Mouse (Mus musculus) ES-Bruce4 (cell line): Measurements from ENCODE around the gene Lpp. TPM values are rescaled to one million over a fixed set of nuclear protein-coding genes. Genes with fewer than 3 reads are reported as not detected.

ENCODE experiments used
- H3K27ac ChIP-seq: 2 replicates; pipeline ENCODE4 v1.5.1; 2012; ENCODE audit warnings: low read length, inconsistent platforms; ENCODE audit not compliant: insufficient read depth
- H3K27me3 ChIP-seq: 2 replicates; pipeline ENCODE4 v1.6.1; 2012; ENCODE audit warnings: mild to moderate bottlenecking, low read length, inconsistent platforms; ENCODE audit not compliant: control insufficient read depth, poor library complexity, insufficient read depth, severe bottlenecking
- H3K36me3 ChIP-seq: 2 replicates; pipeline ENCODE4 v1.6.1; 2012; ENCODE audit warnings: inconsistent platforms, mild to moderate bottlenecking, low read length, moderate library complexity; ENCODE audit not compliant: control insufficient read depth, poor library complexity, insufficient read depth, severe bottlenecking
- H3K4me1 ChIP-seq: one replicate; pipeline ENCODE4 v1.8.1; 2011; ENCODE audit warnings: low read length; ENCODE audit not compliant: control insufficient read depth, insufficient read depth
- H3K4me3 ChIP-seq: 2 replicates; pipeline ENCODE4 v1.5.1; 2011; ENCODE audit warnings: low read depth, mild to moderate bottlenecking, low read length
- H3K9ac ChIP-seq: 2 replicates; pipeline ENCODE4 v1.6.1; 2012; ENCODE audit warnings: low read depth, mild to moderate bottlenecking, inconsistent platforms; ENCODE audit not compliant: poor library complexity, severe bottlenecking
- H3K9me3 ChIP-seq: replicated peaks from 2 replicates; pipeline ENCODE4 v1.6.1; 2012; ENCODE audit warnings: mild to moderate bottlenecking, low read length, inconsistent platforms; ENCODE audit not compliant: control insufficient read depth, poor library complexity, insufficient read depth, severe bottlenecking
- CTCF ChIP-seq: IDR thresholded peaks from one replicate; pipeline ENCODE4 v1.8.1; 2011; ENCODE audit warnings: low read depth, low read length
- EP300 ChIP-seq: IDR thresholded peaks from 2 replicates; pipeline ENCODE4 v1.6.1; 2011; ENCODE audit warnings: low read depth, low read length; ENCODE audit not compliant: insufficient read depth
- POLR2A ChIP-seq: IDR thresholded peaks from one replicate; pipeline ENCODE4 v1.8.1; 2011; ENCODE audit warnings: low read length; ENCODE audit not compliant: insufficient read depth
- polyA plus RNA-seq: library from polyadenylated mRNA; stranded (reverse); fragments of >200 nt; gene quantifications from 2 replicates; pipeline ENCODE4 v1.2.4, GENCODE M21; 2011; ENCODE audit warnings: low read depth; ENCODE audit not compliant: missing spikeins, insufficient read depth, insufficient read length

Gene Lpp
- polyA plus RNA-seq, 1 experiment: 48.5 TPM

DNA sequence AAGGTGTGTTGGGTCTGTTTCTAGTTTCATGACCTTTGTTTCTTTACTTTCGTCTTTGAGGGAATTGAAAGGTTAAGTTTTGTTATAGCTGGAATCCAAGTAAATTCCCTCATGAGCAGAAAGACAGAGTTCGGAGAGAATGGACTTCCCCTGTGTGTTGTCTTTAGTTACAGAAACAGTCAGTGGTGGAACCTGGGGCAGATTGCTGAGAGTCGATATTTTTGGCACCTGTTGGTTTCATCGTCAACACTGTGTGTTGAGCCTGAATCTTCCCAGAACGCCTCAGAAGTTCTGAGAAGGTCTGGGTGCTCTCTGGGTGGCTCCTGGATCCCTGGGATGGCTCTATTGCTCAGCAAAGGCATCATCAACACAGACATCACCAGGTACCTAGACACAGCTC lies 201.2 kb downstream of the Lpp start:
- H3K27ac ChIP-seq: no peak overlapping the region
- TF ChIP-seq EP300: no peak
- H3K4me1 ChIP-seq: no peaks in the 10 kb centered on the region

DNA sequence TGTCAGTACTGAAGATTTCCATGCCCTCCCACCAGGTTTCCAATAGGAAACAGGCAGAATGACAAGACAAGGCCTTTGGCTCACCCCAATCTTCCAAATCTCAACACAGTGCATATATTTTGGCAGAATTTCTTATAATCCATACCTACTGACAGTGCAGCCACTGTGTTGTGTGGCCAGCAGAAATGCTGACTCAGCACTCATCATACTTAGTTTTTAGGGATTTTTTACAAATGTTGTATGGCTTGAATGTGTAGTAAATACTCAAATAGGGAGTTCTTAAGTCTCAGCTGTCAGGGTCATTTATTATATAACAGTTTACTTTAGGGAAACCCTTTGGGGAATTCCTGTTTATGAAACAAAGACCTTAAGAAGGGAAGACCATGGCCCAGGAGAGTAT lies 202.2 kb downstream of the Lpp start:
- Histone ChIP-seq H3K36me3 (no peaks in the 10 kb centered on the region), H3K4me1 (no peaks in the 10 kb centered on the region), H3K9ac (no peak overlapping the region), H3K27ac (no peak overlapping the region), H3K27me3 (no peaks in the 10 kb centered on the region), H3K9me3 (no peaks in the 10 kb centered on the region), H3K4me3 (no peak overlapping the region)
- TF ChIP-seq POLR2A: no peak
- no peak for TF ChIP-seq EP300
- TF ChIP-seq CTCF: no peak

More for the DNA sequence above, 201.2 kb downstream of the Lpp start:
- no peak overlapping the region for H3K4me3 ChIP-seq
- no peak overlapping the region for H3K9ac ChIP-seq
- no peaks in the 10 kb centered on the region for H3K36me3 ChIP-seq
- no peaks in the 10 kb centered on the region for H3K27me3 ChIP-seq
- H3K9me3 ChIP-seq: no peaks in the 10 kb centered on the region

DNA sequence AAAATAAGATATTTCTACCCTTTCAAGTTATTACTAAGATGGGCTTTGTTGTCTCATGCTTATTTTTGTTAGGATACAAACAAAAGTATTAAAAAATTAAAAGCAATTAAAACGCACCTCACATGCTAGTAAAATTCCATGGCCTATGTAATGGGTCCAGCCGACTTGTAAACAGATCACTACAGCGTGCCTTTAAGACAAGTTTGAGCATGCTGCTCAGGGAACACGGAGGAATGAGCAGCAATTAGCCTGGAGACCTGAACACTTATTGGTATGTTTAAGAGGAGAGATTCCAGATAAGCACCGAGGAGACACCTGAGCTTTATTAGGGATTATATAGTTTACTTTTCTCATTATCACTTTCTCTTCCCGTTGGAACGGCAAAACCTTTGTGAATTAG lies 205.3 kb downstream of the Lpp start:
- TF ChIP-seq EP300 (no peak), POLR2A (no peak), CTCF (no peak)

DNA sequence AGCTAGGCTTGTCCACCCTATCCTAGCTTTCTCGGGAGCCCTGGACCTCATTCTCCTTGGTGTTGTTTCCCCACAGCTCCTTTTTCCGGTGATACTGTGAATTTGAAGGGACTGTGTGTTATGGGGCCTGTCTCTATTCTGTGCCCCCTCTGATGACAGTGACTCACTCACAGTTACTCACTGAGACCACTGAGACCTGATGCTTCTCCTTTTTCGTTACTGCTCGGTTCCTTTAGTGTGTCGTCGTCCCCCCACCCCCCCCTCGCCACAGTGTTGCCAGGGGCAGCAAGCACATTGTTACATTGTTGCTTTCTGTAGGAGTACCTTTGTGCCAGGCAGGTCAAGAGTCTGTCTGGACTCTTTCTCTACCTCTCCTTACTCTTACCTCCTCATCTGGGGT lies 206.5 kb downstream of the Lpp start:
- no peak for TF ChIP-seq POLR2A
- no peak for TF ChIP-seq CTCF
- no peak for TF ChIP-seq EP300
- H3K27me3 ChIP-seq: no peaks in the 10 kb centered on the region
- no peak overlapping the region for H3K4me3 ChIP-seq
- H3K9me3 ChIP-seq: no peaks in the 10 kb centered on the region
- no peaks in the 10 kb centered on the region for H3K4me1 ChIP-seq
- H3K36me3 ChIP-seq: no peaks in the 10 kb centered on the region
- H3K27ac ChIP-seq: no peak overlapping the region
- H3K9ac ChIP-seq: no peak overlapping the region

More for the DNA sequence above, 205.3 kb downstream of the Lpp start:
- Histone ChIP-seq H3K9me3 (no peaks in the 10 kb centered on the region), H3K27ac (no peak overlapping the region), H3K4me3 (no peak overlapping the region), H3K9ac (no peak overlapping the region), H3K36me3 (no peaks in the 10 kb centered on the region), H3K4me1 (no peaks in the 10 kb centered on the region), H3K27me3 (no peaks in the 10 kb centered on the region)

DNA sequence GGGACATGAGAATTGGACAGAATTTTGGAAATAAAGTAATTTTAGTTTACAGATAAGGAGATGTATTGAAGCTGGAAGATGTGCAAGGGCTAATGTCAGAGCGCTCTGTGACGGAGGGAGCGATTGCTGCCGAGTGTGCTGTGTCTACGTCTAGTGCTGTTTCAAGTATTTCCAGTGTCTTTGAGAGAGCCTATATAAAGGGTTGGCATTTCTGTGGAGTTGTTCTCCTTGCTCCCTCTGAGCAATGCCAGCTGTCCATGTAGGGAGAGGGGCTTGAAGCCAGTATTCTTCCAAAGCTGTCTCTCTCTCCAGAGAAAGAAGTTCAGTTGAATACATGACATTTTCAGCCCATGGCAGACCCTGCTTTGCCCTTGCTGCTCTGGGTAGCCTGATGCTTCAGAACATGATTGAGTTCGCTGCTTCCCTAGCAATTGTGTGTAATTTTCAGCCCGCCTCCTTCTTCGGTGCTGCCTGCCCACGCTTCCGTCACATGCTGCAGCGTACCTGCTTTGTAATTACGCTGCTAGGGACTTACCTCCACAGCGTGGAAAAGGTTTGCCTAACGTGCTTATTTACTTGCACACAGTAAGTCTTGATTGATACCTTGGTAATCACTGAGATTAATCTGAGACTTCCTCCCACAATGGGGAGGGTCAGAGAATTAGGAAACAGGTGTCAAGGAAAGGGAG lies 207.1 kb downstream of the Lpp start:
- Histone ChIP-seq H3K36me3 (no peaks in the 10 kb centered on the region), H3K4me3 (no peak overlapping the region), H3K27ac (no peak overlapping the region), H3K9me3 (no peaks in the 10 kb centered on the region), H3K9ac (no peak overlapping the region), H3K4me1 (no peaks in the 10 kb centered on the region), H3K27me3 (no peaks in the 10 kb centered on the region)
- TF ChIP-seq EP300 (no peak), CTCF (no peak), POLR2A (no peak)

DNA sequence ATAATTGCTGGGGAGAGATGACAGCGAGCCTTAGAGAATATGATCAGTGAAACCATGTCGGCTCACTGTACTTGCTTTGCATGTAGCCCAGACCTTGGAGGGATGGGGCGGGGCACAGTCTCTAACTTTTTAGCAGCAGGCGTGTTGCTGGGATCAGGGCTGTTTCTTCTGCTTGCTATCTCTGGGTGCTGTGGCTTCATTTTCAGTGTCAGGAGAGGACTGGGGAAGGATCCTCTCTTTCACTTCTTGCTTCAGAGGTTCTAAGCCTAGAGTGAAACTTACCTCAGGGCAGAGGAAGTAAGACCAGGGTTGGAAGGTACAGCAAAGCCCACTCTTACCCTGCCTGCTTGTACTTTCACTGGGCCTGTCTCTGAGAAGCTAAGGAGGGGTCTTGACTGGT lies 210.0 kb downstream of the Lpp start:
- H3K4me3 ChIP-seq: no peak overlapping the region
- no peaks in the 10 kb centered on the region for H3K4me1 ChIP-seq
- H3K9me3 ChIP-seq: no peaks in the 10 kb centered on the region
- no peaks in the 10 kb centered on the region for H3K27me3 ChIP-seq
- H3K27ac ChIP-seq: no peak overlapping the region
- H3K36me3 ChIP-seq: no peaks in the 10 kb centered on the region
- no peak overlapping the region for H3K9ac ChIP-seq
- TF ChIP-seq POLR2A (no peak), EP300 (no peak), CTCF (no peak)
